Mouse (Mus musculus): ENCODE measurements around the gene Lyrm4.

The Lyrm4 gene

GRCm38 (mm10) chr13:36117143-36118014 lies at the start of gene Lyrm4, which contains the start of gene Fars2:
TSS of gene Lyrm4 (minus strand) at chr13:36117526.
TSS of gene Fars2 (plus strand) at chr13:36117412.
- peak; percentile 98 for DNase-seq (ENCODE audit: low spot score)

- no peak for DNase-seq (ENCODE audit: low spot score)
Observed at GRCm38 (mm10) chr13:36163898-36164297, 46.6 kb upstream of the Lyrm4 start.

GRCm38 (mm10) chr13:36163411-36163810 lies 46.1 kb upstream of the Lyrm4 start:
- no peak for DNase-seq (ENCODE audit: low spot score)

DNA sequence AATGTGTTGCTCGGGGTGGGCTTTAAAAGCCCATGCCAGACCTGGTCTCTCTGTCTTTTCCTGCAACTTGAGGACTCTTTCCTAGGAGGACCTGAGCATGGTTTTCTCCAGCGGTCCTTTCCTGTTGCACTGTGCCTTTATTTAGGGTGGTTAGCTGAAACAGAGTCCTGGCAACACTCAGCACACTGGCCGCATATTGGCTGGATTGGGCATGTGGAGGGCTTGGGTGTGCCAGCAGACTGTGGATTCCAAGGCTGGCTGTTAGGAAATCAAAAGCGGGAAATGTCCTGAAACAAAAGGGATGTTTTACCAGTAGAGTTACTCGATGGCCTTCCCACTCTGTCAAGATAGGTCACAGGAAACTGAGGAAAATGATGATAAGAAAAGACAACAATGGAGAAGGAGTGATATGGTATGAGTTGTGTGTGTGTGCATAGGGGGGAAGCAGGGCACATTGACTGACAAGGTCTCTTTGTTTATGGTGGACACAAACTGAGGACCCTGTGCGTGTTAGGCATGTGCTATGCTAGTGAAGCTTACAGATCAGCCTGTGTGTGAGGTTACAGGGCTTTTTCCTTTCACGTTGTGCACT lies 39.1 kb upstream of the Lyrm4 start:
- no peak for DNase-seq (ENCODE audit: low spot score)

GRCm38 (mm10) chr13:36152728-36153498 lies 35.6 kb upstream of the Lyrm4 start:
- DNase-seq (ENCODE audit: low spot score) = no peak

GRCm38 (mm10) chr13:36150272-36150671 lies 32.9 kb upstream of the Lyrm4 start:
- no peak for DNase-seq (ENCODE audit: low spot score)

DNA sequence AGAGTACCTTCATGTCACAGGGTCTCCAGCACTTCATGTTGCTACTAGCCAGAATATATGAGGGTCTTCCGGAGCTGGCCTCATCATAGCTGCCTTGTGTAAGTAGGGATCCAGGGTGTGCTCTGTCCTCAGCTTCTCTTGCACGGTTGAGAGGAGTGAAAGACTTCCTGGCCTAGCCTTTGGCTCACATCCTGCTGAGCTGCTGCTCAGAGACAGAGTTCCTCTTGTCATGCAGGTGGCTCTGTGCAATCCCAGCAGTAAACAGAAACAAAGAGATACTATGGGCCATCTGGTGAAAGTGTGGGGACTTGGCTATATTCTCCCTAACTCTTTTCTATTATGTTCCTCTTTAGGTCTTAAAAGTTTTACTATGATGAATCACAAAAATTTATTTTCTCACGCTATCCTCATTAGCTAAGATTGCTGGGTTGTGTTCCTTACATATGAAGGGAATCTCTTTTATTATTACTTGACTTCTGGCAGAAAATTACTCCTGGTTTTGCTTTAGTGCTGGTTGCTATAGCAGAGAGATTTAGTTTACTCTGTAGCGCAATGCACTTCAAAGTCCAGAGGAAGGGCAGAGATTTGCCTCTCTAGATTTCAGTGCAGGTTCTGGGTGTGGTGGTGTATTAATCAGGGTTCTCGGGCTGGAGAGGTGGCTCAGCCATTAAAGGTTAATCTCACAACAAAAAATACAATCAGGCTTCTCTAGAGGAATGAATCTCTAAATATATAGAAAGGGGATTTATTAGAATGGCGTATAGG lies 32.0 kb upstream of the Lyrm4 start:
- DNase-seq (ENCODE audit: low spot score) = no peak

- DNase-seq (ENCODE audit: low spot score) = no peak
Observed at GRCm38 (mm10) chr13:36145601-36146000, 28.3 kb upstream of the Lyrm4 start.

- DNase-seq (ENCODE audit: low spot score) = no peak
Observed at GRCm38 (mm10) chr13:36140247-36141016, 23.1 kb upstream of the Lyrm4 start.

DNA sequence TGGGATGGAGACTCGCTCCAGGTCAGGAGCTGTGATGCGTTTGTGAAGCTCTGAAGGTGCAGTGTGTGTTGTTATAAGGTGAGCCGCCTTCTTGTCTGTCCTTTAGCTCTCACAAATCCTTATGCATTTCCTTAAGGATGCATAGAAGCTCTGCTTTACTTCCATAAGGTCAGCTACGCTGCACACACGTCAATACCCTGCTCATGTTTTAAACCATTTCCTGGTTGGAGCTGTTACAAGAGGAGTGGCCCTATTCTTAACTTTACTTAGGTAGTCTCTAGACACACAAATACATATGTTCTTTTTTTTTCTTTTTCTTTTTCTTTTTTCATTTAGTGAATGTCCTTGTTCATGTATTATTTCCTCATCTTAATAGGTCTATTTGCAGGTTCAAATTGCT lies 22.4 kb upstream of the Lyrm4 start:
- DNase-seq (ENCODE audit: low spot score) = no peak

DNA sequence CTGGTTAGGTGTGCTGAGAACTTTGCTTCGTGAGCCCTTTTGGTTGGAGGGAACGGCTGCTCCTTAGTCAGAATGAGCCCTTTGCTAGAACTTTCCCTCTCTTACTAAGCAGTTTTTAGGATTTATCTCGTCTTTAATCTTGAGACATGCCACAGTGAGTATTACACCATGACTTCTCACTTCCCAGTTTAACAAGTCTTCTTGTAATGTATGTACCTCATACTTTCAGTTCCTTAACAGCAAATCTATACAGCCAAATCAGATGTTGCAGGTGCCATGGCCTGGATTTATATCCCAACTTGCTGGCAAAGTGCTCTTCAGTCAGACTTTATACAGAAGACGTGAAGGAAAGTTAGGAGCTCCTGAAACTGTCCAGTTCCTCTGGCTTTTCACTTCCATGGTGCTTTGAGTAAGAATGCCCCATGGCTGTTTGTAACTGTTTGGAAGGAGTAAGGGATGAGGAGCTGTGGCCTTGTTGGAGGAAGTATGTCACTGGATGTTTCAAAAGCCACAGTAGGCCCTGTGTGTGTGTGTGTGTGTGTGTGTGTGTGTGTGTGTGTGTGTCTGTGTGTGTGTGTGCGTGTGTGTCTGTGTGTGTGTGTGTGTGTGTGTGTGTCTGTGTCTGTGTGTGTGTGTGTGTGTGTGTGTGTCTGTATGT lies 14.8 kb upstream of the Lyrm4 start:
- no peak for DNase-seq (ENCODE audit: low spot score)

DNA sequence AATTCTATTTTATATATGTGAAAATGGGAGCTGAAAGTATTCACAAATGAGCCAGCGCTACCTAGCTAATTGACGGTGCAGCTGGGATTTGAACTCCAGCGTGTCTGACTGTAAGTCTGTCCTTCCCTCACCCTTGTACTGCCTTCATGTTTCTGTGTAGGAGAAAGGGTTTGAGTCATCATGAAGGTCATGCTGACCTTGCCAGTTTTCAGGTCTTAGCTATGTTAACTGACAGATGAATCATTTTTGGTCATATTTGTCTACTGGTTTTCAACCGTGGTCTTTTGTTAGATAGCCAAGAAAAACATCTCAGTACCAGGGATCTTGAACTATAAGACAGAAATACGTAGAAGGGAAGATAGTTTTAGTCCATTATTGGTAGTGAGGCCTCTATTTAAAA lies 14.1 kb upstream of the Lyrm4 start:
- no peak for DNase-seq (ENCODE audit: low spot score)

DNA sequence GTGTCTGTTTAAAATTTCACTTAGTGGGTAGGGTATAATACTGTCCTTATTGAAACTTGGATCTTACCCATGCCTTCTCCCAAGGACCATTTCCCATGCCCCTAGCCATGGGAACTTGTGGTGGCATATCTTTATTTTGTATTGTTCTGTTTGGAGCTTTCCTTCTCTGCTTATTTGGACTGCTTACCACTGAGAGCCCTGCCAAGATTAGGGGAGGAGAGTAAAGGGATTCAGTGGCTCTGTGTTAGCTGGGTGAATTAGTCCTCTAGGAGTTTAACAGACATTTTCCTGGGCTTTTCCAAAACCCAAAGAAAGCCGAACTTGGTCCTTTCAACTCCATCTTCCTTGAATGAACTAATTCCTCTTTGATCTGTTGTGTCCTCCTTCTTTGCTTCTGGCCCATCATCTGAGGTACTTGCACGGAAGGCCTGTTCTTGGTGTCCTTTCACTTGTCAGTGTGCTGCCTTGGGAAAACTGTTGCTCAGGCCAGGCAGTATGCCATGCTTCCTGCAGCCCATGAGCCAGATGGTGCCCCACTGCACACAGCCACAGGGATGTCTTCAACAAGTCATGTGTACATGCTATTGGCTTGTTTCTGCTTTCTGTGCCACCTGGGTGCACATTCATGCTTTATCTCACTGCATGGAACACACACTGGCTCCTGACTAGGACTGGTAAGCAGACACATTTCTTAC lies 12.2 kb upstream of the Lyrm4 start:
- DNase-seq (ENCODE audit: low spot score) = no peak

DNA sequence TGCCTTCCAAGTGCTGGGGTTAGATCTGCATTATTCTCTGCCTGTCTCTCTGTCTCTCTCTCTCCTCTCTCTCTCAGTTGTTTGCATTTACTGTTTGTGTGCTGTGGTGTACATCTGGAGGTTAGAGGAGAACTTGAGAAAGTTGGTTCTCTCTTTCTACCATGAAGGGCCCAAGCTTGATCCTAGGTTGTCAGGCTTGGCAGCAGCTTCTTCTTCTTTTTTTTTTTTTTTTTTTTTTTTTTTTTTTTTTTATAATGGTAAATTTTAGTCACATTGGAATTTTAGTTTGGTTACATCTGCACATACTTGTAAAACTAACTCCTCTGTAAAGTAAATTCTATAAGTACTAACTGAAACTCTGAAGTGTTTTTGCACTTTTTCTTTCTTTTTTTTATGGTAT lies 3.3 kb upstream of the Lyrm4 start:
- DNase-seq (ENCODE audit: low spot score) = no peak

- DNase-seq (ENCODE audit: low spot score) = no peak
Observed at GRCm38 (mm10) chr13:36119684-36120083, 2.4 kb upstream of the Lyrm4 start.

DNA sequence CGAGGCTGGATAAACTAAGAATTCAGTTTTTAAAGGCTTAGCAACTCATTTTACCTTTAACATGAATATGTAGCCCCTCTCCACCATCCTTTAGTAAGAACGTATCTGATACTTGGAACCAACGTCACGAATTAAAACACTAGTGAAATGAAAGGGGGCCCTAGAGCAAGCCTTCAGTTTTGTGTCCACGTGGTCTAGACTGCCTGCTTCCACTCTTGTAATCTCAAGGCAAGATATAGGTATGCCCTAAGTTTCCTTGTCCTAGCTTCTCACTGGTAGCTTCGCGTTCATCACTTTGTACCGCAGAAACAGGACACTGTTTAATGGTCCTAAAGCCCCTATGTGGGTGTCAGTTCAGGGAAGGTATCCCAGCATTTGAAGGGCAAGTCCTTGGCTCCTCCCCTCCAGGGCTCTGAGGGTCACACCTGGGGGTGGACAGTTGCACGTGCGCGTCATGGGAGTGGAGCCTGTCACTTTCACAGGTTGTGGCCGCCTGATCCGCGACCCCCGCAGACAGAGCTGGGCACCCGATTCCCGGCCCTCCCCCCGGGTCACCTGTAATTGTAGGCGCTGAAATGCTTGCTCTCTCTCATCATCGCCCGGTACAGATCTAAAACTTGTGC lies 695 bp downstream of the Lyrm4 start:
- peak; percentile 47 for DNase-seq (ENCODE audit: low spot score)

GRCm38 (mm10) chr13:36113181-36113580 lies 4.1 kb downstream of the Lyrm4 start:
- no peak for DNase-seq (ENCODE audit: low spot score)

GRCm38 (mm10) chr13:36111331-36111730 lies 6.0 kb downstream of the Lyrm4 start:
- DNase-seq (ENCODE audit: low spot score) = no peak

DNA sequence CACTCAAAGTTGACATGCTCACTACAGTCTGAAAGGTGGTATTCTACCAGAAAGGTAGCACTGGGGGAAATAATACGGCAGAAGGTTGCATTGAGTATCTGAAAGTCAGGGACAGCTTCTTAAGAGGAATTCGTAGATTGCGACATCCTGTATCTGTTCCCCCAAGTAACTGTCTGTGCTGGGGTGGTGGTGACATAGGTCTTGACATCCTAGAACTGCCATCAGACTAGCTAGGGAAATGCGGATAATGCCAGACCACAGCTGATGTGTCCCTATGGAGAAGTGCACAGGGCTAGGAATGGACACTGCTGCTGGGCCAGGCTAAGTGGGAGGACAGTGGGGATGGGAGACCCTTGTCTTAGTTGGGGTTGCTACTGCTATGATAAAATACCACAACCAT lies 8.8 kb downstream of the Lyrm4 start:
- no peak for DNase-seq (ENCODE audit: low spot score)

DNA sequence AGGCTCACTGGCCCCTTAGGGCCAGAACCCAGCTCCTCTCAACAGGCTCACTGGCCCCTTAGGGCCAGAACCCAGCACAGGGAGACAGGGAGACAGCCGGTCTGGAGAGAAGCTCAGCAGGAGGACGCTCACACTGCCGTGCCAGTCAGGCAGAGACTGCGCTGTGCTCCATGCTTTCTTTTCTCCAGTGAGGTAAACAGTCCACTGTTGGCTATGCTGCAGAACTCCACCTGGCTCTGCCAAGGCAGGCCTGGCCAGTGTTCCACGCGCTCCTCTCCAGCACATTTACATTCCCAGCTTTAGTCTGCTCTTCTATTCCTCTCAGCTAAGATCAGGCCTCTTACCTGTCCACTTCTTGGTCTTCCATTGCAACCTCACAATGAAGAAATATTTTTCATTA lies 11.7 kb downstream of the Lyrm4 start:
- no peak for DNase-seq (ENCODE audit: low spot score)
